Mouse (Mus musculus): ENCODE measurements around the gene 4933424G06Rik.

DNA sequence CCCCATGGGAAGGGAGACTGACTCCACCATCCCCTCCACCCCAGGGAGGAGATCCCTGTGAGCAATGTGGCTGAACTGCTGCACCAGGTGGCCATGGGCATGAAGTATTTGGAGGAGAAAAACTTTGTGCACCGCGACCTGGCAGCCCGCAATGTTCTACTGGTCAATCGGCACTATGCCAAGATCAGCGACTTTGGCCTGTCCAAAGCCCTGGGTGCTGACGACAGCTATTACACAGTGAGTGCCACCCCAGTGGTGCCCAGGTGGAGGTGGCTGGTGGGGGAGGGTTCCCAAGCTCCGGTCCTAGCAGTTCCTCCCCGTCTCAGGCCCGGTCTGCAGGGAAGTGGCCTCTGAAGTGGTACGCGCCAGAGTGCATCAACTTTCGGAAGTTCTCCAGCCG is 70.8 kb downstream of the 4933424G06Rik start:
- TF ChIP-seq CTCF (IDR thresholded peaks at IDR 0.05; ENCODE audit: borderline replicate concordance, extremely low read depth, insufficient read depth, insufficient read length) (no peak), POLR2A (IDR thresholded peaks at IDR 0.05; ENCODE audit: borderline replicate concordance, extremely low read depth, insufficient read depth, insufficient read length, poor library complexity, severe bottlenecking) (no peak)
